Comparison of ENCODE assay signal across 23 mouse cellular contexts in genomic region chr7:126417045-126417444, GRCm38 (mm10). TPM values are rescaled to one million over a fixed set of nuclear protein-coding genes. Genes with fewer than 3 reads are reported as not detected.
DNase-seq lines count a peak whose midpoint lies in the region; ATAC-seq and TF ChIP-seq lines count a peak whose summit lies in the region.
"Had no signal": no experiment of that assay in that cellular context is flagged by ENCODE, and none has a peak within 500 bp of the region (broad histone marks: within the 10 kb centered on the region; RNA-seq: fewer than 3 reads in every experiment).

No protein-coding gene starts in this region.

- H3K4me3 ChIP-seq in liver, postnatal 0 days (ENCODE audit: low read depth, low read length): no peak overlapping the region
- H3K4me3 ChIP-seq in liver, embryonic 11.5 days (ENCODE audit: low read depth, low read length): no peak overlapping the region
- peak overlapping the region in 1 of 3 experiments; percentile 6 for H3K4me3 ChIP-seq in CH12.LX (replicated peaks in 1 of 3; ENCODE audit: low read depth in 2 of 3, low read length in 2 of 3, poor library complexity in 1 of 3)
- H3K4me3 ChIP-seq in heart, embryonic 11.5 days (ENCODE audit: low read depth, low read length): no peak overlapping the region
- H3K4me3 ChIP-seq: forebrain, embryonic 12.5 days; hindbrain, embryonic 12.5 days; layer of hippocampus, adult 2 months had no signal

- H3K27ac ChIP-seq in liver, postnatal 0 days (ENCODE audit: low read depth): peak overlapping the region; percentile 76
- H3K27ac ChIP-seq in liver, embryonic 11.5 days (ENCODE audit: low read depth, low read length): no peak overlapping the region
- peak overlapping the region; percentile 100 for H3K27ac ChIP-seq in CH12.LX (ENCODE audit: insufficient read depth, low read depth)
- H3K27ac ChIP-seq in heart, embryonic 11.5 days (ENCODE audit: low read depth, low read length): no peak overlapping the region
- H3K27ac ChIP-seq: forebrain, embryonic 12.5 days; hindbrain, embryonic 12.5 days; layer of hippocampus, adult 2 months had no signal

- no peak for TF ChIP-seq EP300 in liver, postnatal 0 days (IDR thresholded peaks at IDR 0.05; ENCODE audit: low read depth)
- 0 out of 2 replicates have a peak, but pooled peaks have one; percentile 5 for TF ChIP-seq EP300 in CH12.LX (IDR thresholded peaks at IDR 0.05; ENCODE audit: low read length)

- H3K4me2 ChIP-seq in liver, postnatal 0 days (ENCODE audit: low read depth, low read length): peak overlapping the region; percentile 30; the same call in 1 of the 2 replicates
- no peak overlapping the region for H3K4me2 ChIP-seq in liver, embryonic 11.5 days
- H3K4me2 ChIP-seq in CH12.LX (ENCODE audit: insufficient read depth, low read depth, poor library complexity, severe bottlenecking): peak overlapping the region; percentile 35
- H3K4me2 ChIP-seq in heart, embryonic 11.5 days: no peak overlapping the region
- H3K4me2 ChIP-seq: forebrain, embryonic 12.5 days; hindbrain, embryonic 12.5 days had no signal

- ATAC-seq in liver, postnatal 0 days: peak; percentile 37; the same call in 1 of the 2 replicates
- no peak for ATAC-seq in liver, embryonic 11.5 days (replicated peaks; ENCODE audit: low FRiP score)
- ATAC-seq in heart, embryonic 11.5 days (replicated peaks; ENCODE audit: insufficient number of reproducible peaks, low FRiP score, low TSS enrichment): no peak
- ATAC-seq: inflammation-experienced regulatory T-cells, adult 6 months; Patski had no signal

- H3K27me3 ChIP-seq in liver, postnatal 0 days (ENCODE audit: insufficient read depth, low read length): no peaks in the 10 kb centered on the region
- H3K27me3 ChIP-seq in liver, embryonic 11.5 days (replicated peaks; ENCODE audit: control insufficient read depth, insufficient read depth, low read length): no peaks in the 10 kb centered on the region
- H3K27me3 ChIP-seq in CH12.LX (replicated peaks): no peaks in the 10 kb centered on the region
- H3K27me3 ChIP-seq in heart, embryonic 11.5 days (ENCODE audit: control insufficient read depth, insufficient read depth, low read length): no peaks in the 10 kb centered on the region; the same call in 1 of the 2 replicates
- H3K27me3 ChIP-seq: forebrain, embryonic 12.5 days; hindbrain, embryonic 12.5 days had no signal

- H3K79me2 ChIP-seq in CH12.LX (replicated peaks; ENCODE audit: control insufficient read depth, extremely low read depth, insufficient read depth, poor library complexity, severe bottlenecking): peaks cover 23% of the 10 kb centered on the region

- no peaks in the 10 kb centered on the region for H3K9me3 ChIP-seq in liver, postnatal 0 days (ENCODE audit: low read length)
- no peaks in the 10 kb centered on the region for H3K9me3 ChIP-seq in liver, embryonic 11.5 days (ENCODE audit: control insufficient read depth, low read length)
- peaks cover 9% of the 10 kb centered on the region for H3K9me3 ChIP-seq in CH12.LX (replicated peaks; ENCODE audit: low read length)
- no peaks in the 10 kb centered on the region for H3K9me3 ChIP-seq in heart, embryonic 11.5 days (replicated peaks; ENCODE audit: control insufficient read depth, low read length)
- H3K9me3 ChIP-seq: forebrain, embryonic 12.5 days; hindbrain, embryonic 12.5 days had no signal

- H3K4me1 ChIP-seq in liver, postnatal 0 days (ENCODE audit: insufficient read depth): no peaks in the 10 kb centered on the region
- H3K4me1 ChIP-seq in liver, embryonic 11.5 days (replicated peaks; ENCODE audit: control insufficient read depth, insufficient read depth, low read length): no peaks in the 10 kb centered on the region
- H3K4me1 ChIP-seq in CH12.LX (ENCODE audit: control insufficient read depth in 1 of 2, insufficient read depth in 2 of 2): peaks cover 38 to 56% of the 10 kb centered on the region in 2 experiments
- H3K4me1 ChIP-seq in heart, embryonic 11.5 days (ENCODE audit: control insufficient read depth, insufficient read depth, low read length): no peaks in the 10 kb centered on the region

- dilution Hi-C loops in CH12.LX (cut with MboI; ENCODE audit: extremely low pct_ligation_motif_present, extremely low pct_unique_long_range_greater_than_20kb, low sequenced_read_pairs): no loop called here

- TF ChIP-seq POLR2A in CH12.LX (IDR thresholded peaks at IDR 0.05; ENCODE audit: low read depth, low read length): no peak

- 41% methylated on average over 8 of the region's 8 CpGs for WGBS in liver, postnatal 0 days (ENCODE audit: insufficient replicate concordance)
- 57% methylated on average over 8 of the region's 8 CpGs for WGBS in liver, embryonic 11.5 days
- WGBS in heart, embryonic 11.5 days (ENCODE audit: insufficient replicate concordance): 47% methylated on average over 8 of the region's 8 CpGs

- H3K36me3 ChIP-seq in liver, postnatal 0 days (replicated peaks; ENCODE audit: insufficient read depth, low read length): no peaks in the 10 kb centered on the region
- H3K36me3 ChIP-seq in liver, embryonic 11.5 days (ENCODE audit: control insufficient read depth, insufficient read depth, low read length): no peaks in the 10 kb centered on the region
- peaks cover 10 to 19% of the 10 kb centered on the region in 2 experiments for H3K36me3 ChIP-seq in CH12.LX (replicated peaks in 1 of 2; ENCODE audit: control insufficient read depth in 1 of 2, insufficient read depth in 1 of 2, low read length in 1 of 2)
- H3K36me3 ChIP-seq in heart, embryonic 11.5 days (ENCODE audit: control insufficient read depth, insufficient read depth, low read length): no peaks in the 10 kb centered on the region
- H3K36me3 ChIP-seq: forebrain, embryonic 12.5 days; hindbrain, embryonic 12.5 days had no signal

- no peak for TF ChIP-seq CTCF in liver, postnatal 0 days (IDR thresholded peaks at IDR 0.05; ENCODE audit: low read depth)
- no peak for TF ChIP-seq CTCF in CH12.LX (conservative IDR thresholded peaks at IDR 0.05 in 1 of 2, IDR thresholded peaks at IDR 0.05 in 1 of 2; ENCODE audit: low read depth in 2 of 2, low read length in 2 of 2)

- H3K9ac ChIP-seq in liver, postnatal 0 days (replicated peaks): no peak overlapping the region
- H3K9ac ChIP-seq in liver, embryonic 11.5 days (ENCODE audit: low read depth, low read length): no peak overlapping the region
- peak overlapping the region; percentile 23; the same call in 1 of the 2 replicates for H3K9ac ChIP-seq in CH12.LX (ENCODE audit: insufficient read depth, low read depth)
- H3K9ac ChIP-seq in heart, embryonic 11.5 days (ENCODE audit: low read depth, low read length): no peak overlapping the region
- H3K9ac ChIP-seq: forebrain, embryonic 12.5 days; hindbrain, embryonic 12.5 days had no signal

- DNase-seq in liver, postnatal 0 days: no peak
- DNase-seq in liver, embryonic 11.5 days (ENCODE audit: low spot score): no peak
- peak; percentile 65 for DNase-seq in CH12.LX (ENCODE audit: extremely low read depth)
- DNase-seq in embryo, embryonic 10.5 days (ENCODE audit: low spot score): peak; percentile 46
- DNase-seq in retina, embryonic 14.5 days (ENCODE audit: low spot score): peak; percentile 32
- DNase-seq in adrenal gland, adult 2 months: no peak
- DNase-seq in thymus, postnatal 36 days: no peak
- DNase-seq: cerebellum, adult 11-12 months; cerebellum, postnatal 25 days; gastrocnemius, postnatal 25 days; heart, postnatal 10 days; kidney, adult 2 months; kidney, postnatal 14 days; liver; lung, adult 18-20 months; lung, postnatal 14 days had no signal

- TF ChIP-seq RAD21 in CH12.LX (IDR thresholded peaks at IDR 0.05; ENCODE audit: low read depth, low read length): no peak

- in situ Hi-C loops in CH12.LX (cut with MboI; ENCODE audit: low pct_ligation_motif_present, low pct_unique_long_range_greater_than_20kb, low sequenced_read_pairs): no loop called here

RNA-seq across cellular contexts. Expression of gene Cd19, which starts 2.4 kb away (rescaled TPM):
- polyA plus RNA-seq in liver, postnatal 0 days (2015; fragmentation: Nextera tagmentation; extraction: Ambion mirVana): 8.7 and 9.1 TPM in 2 replicates
- polyA plus RNA-seq in liver, embryonic 11.5 days (2014; fragmentation: Nextera tagmentation; extraction: Ambion mirVana): 0.13 TPM in 1 of 2 replicates, not detected in the other
- total RNA-seq in CH12.LX (2012; rRNA removed): 132 and 143 TPM in 2 replicates
- total RNA-seq in CH12.LX (2014; rRNA removed): 139 and 141 TPM in 2 replicates
- polyA plus RNA-seq in CH12.LX (2012; ENCODE audit: insufficient read length, low read depth): 199 and 234 TPM in 2 replicates
- under 1 TPM; 0.24 to 0.29 TPM for total RNA-seq in adrenal gland, adult 2 months (2021)
- 0.50 and 0.73 TPM in 2 replicates for polyA plus RNA-seq in adrenal gland, adult 2 months (2012; rRNA removed)
- not detected in 2 replicates for polyA plus RNA-seq in heart, embryonic 11.5 days (2014; fragmentation: Nextera tagmentation; extraction: Ambion mirVana)
- total RNA-seq: layer of hippocampus, adult 2 months; left cerebral cortex, postnatal 25 days had no signal
- polyA plus RNA-seq: forebrain, embryonic 12.5 days; hindbrain, embryonic 12.5 days; Patski had no signal

RNA-seq across cellular contexts. Expression of gene Rabep2, which starts 11.5 kb away (rescaled TPM):
- polyA plus RNA-seq in liver, postnatal 0 days (2015; fragmentation: Nextera tagmentation; extraction: Ambion mirVana): 7.1 and 7.2 TPM in 2 replicates
- 15.6 and 16.0 TPM in 2 replicates for polyA plus RNA-seq in liver, embryonic 11.5 days (2014; fragmentation: Nextera tagmentation; extraction: Ambion mirVana)
- total RNA-seq in CH12.LX (2012; rRNA removed): 38.5 and 40.3 TPM in 2 replicates
- 35.7 and 42.6 TPM in 2 replicates for total RNA-seq in CH12.LX (2014; rRNA removed)
- polyA plus RNA-seq in CH12.LX (2012; ENCODE audit: insufficient read length, low read depth): 33.7 and 36.6 TPM in 2 replicates
- 10 to 100 TPM; 39.5 to 73.6 TPM for total RNA-seq in adrenal gland, adult 2 months (2021)
- 55.5 and 69.8 TPM in 2 replicates for polyA plus RNA-seq in adrenal gland, adult 2 months (2012; rRNA removed)
- polyA plus RNA-seq in heart, embryonic 11.5 days (2014; fragmentation: Nextera tagmentation; extraction: Ambion mirVana): 18.1 and 23.0 TPM in 2 replicates

RNA-seq across cellular contexts. Expression of gene Nfatc2ip, which starts 20.5 kb away (rescaled TPM):
- polyA plus RNA-seq in liver, postnatal 0 days (2015; fragmentation: Nextera tagmentation; extraction: Ambion mirVana): 1.4 and 1.5 TPM in 2 replicates
- polyA plus RNA-seq in liver, embryonic 11.5 days (2014; fragmentation: Nextera tagmentation; extraction: Ambion mirVana): 3.6 and 4.0 TPM in 2 replicates
- total RNA-seq in CH12.LX (2012; rRNA removed) (7.8 and 8.8 TPM in 2 replicates), CH12.LX (2014; rRNA removed) (15.0 and 16.8 TPM in 2 replicates)
- polyA plus RNA-seq in CH12.LX (2012; ENCODE audit: insufficient read length, low read depth): 13.0 and 13.9 TPM in 2 replicates
- total RNA-seq in adrenal gland, adult 2 months (2021): 1 to 10 TPM; 5.6 to 8.2 TPM
- polyA plus RNA-seq in adrenal gland, adult 2 months (2012; rRNA removed): 4.9 and 5.4 TPM in 2 replicates
- 1.6 and 1.8 TPM in 2 replicates for polyA plus RNA-seq in heart, embryonic 11.5 days (2014; fragmentation: Nextera tagmentation; extraction: Ambion mirVana)

RNA-seq across cellular contexts. Expression of gene Spns1, which starts 39.8 kb away (rescaled TPM):
- polyA plus RNA-seq in liver, postnatal 0 days (2015; fragmentation: Nextera tagmentation; extraction: Ambion mirVana): 17.2 and 18.6 TPM in 2 replicates
- 43.8 and 43.9 TPM in 2 replicates for polyA plus RNA-seq in liver, embryonic 11.5 days (2014; fragmentation: Nextera tagmentation; extraction: Ambion mirVana)
- total RNA-seq in CH12.LX (2012; rRNA removed) (38.4 and 42.6 TPM in 2 replicates), CH12.LX (2014; rRNA removed) (36.4 and 45.3 TPM in 2 replicates)
- polyA plus RNA-seq in CH12.LX (2012; ENCODE audit: insufficient read length, low read depth): 37.8 and 61.7 TPM in 2 replicates
- total RNA-seq in adrenal gland, adult 2 months (2021): 10 to 100 TPM; 31.3 to 39.0 TPM
- polyA plus RNA-seq in adrenal gland, adult 2 months (2012; rRNA removed): 223 and 234 TPM in 2 replicates
- polyA plus RNA-seq in heart, embryonic 11.5 days (2014; fragmentation: Nextera tagmentation; extraction: Ambion mirVana): 31.5 and 40.1 TPM in 2 replicates

RNA-seq across cellular contexts. Expression of gene Atp2a1, which starts 45.9 kb away (rescaled TPM):
- polyA plus RNA-seq in liver, postnatal 0 days (2015; fragmentation: Nextera tagmentation; extraction: Ambion mirVana): 2.2 and 34.1 TPM in 2 replicates
- polyA plus RNA-seq in liver, embryonic 11.5 days (2014; fragmentation: Nextera tagmentation; extraction: Ambion mirVana): 1.3 TPM in 2 replicates
- total RNA-seq in CH12.LX (2012; rRNA removed) (0.25 and 0.38 TPM in 2 replicates), CH12.LX (2014; rRNA removed) (not detected in 2 replicates)
- 0.74 and 0.75 TPM in 2 replicates for polyA plus RNA-seq in CH12.LX (2012; ENCODE audit: insufficient read length, low read depth)
- not detected for total RNA-seq in adrenal gland, adult 2 months (2021)
- not detected in 2 replicates for polyA plus RNA-seq in adrenal gland, adult 2 months (2012; rRNA removed)
- 5.0 and 7.5 TPM in 2 replicates for polyA plus RNA-seq in heart, embryonic 11.5 days (2014; fragmentation: Nextera tagmentation; extraction: Ambion mirVana)

Comparison
In these comparisons a context has a peak if more than half of its experiments do, and no peak if none do; other contexts are left out.
1. H3K27ac ChIP-seq: peak in liver, postnatal 0 days (single experiment) and CH12.LX (single experiment); none in liver, embryonic 11.5 days (single experiment) and heart, embryonic 11.5 days (single experiment).
2. H3K4me2 ChIP-seq: peak in liver, postnatal 0 days (single experiment) and CH12.LX (single experiment); none in liver, embryonic 11.5 days (single experiment) and heart, embryonic 11.5 days (single experiment).
3. DNase-seq: peak in CH12.LX (single experiment), embryo, embryonic 10.5 days (single experiment) and retina, embryonic 14.5 days (single experiment); none in liver, postnatal 0 days (single experiment), liver, embryonic 11.5 days (single experiment), adrenal gland, adult 2 months (single experiment) and thymus, postnatal 36 days (0 of 2).
4. RNA of gene Cd19, which starts 2.4 kb away (polyA plus RNA-seq): 199 to 234 TPM in CH12.LX; 8.7 to 9.1 TPM in liver, postnatal 0 days, 0.50 to 0.73 TPM in adrenal gland, adult 2 months, 0.13 TPM in liver, embryonic 11.5 days and not detected in heart, embryonic 11.5 days; every median in the first group is over 10 times any median in the second.